Mouse (Mus musculus): ENCODE results near the gene Socs4.

The Socs4 gene

DNA sequence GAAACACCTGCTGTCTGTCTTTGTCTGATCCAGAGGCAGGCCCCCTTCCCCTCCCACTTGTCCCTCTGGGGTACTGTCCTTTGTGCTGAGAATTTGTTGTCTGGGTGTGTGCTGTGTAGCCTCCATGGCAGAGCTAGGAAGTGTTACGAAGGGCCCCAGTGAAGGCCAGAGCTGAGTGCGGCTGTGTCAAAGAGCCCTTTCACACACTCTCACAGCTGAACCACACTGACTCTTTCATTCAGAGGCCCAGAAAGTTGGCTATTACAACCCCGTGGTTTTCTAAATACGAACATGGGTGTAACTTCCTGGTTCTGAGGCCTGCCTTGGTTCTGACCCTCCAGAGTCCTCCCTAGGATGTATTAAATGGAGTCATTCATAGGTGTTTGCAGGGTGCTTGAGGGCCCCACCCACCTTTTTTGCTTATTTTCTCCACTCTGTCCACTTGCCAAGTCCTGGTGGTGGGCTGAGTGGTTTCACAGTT, 65.1 kb downstream of the Socs4 start:
- no peak for DNase-seq (ENCODE audit: low spot score)
